Mouse (Mus musculus): ENCODE measurements around the gene Adcy7. TPM values are rescaled to one million over a fixed set of nuclear protein-coding genes. Genes with fewer than 3 reads are reported as not detected.

Gene Adcy7
- total RNA-seq, 2 experiments from 2014 or later = 4.6 to 6.4 TPM

Other genes with a start within 250 kb of the Adcy7 start
- gene Cnep1r1, start 153.6 kb upstream of the Adcy7 start, total RNA-seq (2021) = 10 to 100 TPM; 36.0 to 37.5 TPM
- 10 to 100 TPM; 20.6 to 21.7 TPM for gene Heatr3, start 134.5 kb upstream of the Adcy7 start, total RNA-seq (2021)
- gene Tent4b, start 73.2 kb upstream of the Adcy7 start, total RNA-seq (2021) = 10 to 100 TPM; 17.6 to 19.3 TPM
- gene Brd7, start 89.8 kb downstream of the Adcy7 start, total RNA-seq (2021) = 10 to 100 TPM; 70.0 to 74.0 TPM
- 1 to 10 TPM; 2.4 to 2.8 TPM for gene Nkd1, start 249.0 kb downstream of the Adcy7 start, total RNA-seq (2021)